Mouse (Mus musculus): Measurements from ENCODE around the gene Zfp27. TPM values are rescaled to one million over a fixed set of nuclear protein-coding genes. Genes with fewer than 3 reads are reported as not detected.

The Zfp27 gene
- polyA plus RNA-seq, 1 experiment from 2014 or later, result 3.2 TPM

DNA sequence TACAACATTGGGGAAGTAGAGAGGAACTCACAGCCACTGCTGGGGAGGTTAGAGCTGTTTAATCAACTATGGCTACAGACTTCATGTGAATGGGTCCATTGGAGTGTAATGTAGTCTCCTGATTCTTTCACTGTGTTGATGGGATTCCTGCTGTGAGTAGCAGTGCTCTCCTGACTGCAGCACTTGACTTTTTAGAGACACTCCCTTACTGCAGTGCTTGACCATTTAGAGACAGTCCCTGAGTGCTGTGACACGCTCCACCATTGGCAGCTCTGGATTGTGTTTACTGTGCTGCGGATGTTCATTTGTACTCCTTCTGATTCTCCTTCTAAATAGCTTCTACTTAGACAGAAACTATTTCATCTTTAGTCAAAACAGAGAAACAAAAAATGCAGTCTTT is 36.4 kb upstream of the Zfp27 start:
- Histone ChIP-seq H3K4me3 (ENCODE audit: low read depth, low read length) (no peak overlapping the region), H3K4me1 (replicated peaks; ENCODE audit: control insufficient read depth, insufficient read depth, low read length) (no peaks in the 10 kb centered on the region), H3K27ac (ENCODE audit: low read depth, low read length) (no peak overlapping the region), H3K27me3 (replicated peaks; ENCODE audit: control insufficient read depth, insufficient read depth, low read length) (no peaks in the 10 kb centered on the region), H3K9ac (ENCODE audit: low read depth, low read length) (no peak overlapping the region), H3K9me3 (ENCODE audit: control insufficient read depth) (no peaks in the 10 kb centered on the region), H3K36me3 (ENCODE audit: control insufficient read depth, insufficient read depth) (peaks cover 6% of the 10 kb centered on the region; the same call in 1 of the 2 replicates), H3K4me2 (replicated peaks; ENCODE audit: low read depth) (no peak overlapping the region)
- WGBS, result 62% methylated on average over 2 of the region's 2 CpGs
- no peak for TF ChIP-seq CTCF (IDR thresholded peaks at IDR 0.05; ENCODE audit: low read depth)
- ATAC-seq, result no peak

DNA sequence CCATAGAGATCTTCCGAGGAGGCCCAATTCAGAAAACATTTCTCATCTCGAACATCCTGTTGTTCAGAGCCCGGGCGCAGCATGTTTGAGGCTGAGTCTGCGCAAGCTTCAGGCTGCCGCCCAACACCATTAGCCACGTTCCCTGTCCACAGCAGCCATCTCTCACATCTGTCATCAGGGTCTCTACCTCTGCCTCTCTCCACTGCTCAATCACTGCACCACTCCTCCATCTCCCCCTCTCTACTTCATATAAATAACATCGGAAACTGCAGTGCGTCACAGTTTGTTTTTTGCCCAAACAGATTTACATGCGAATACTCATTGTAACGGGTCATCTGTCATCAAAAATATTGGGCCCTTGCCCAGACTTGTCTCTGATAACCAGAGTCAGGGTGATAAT is 34.7 kb upstream of the Zfp27 start:
- WGBS, result 90% methylated on average over 11 of the region's 11 CpGs
- TF ChIP-seq CTCF (IDR thresholded peaks at IDR 0.05; ENCODE audit: low read depth), result no peak

DNA sequence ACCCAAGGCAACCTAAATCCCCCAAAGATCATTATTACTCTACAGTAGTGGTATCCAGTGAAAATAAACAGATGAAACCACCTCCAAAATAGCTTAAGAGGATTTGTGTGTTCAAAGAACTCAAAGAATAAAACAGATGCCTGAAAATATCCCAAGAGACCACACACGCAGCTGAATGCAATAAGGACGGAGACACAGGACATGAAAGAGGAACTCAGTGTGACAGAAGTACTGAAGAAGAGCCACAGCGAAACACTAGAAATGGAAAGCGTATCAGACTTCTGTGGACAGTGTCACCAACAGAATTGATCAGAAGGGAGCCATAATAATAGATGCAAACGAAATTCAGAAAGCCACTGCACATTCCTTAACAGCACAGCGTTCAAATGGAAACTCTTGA is 32.5 kb upstream of the Zfp27 start:
- ATAC-seq, result no peak
- TF ChIP-seq CTCF (IDR thresholded peaks at IDR 0.05; ENCODE audit: low read depth), result no peak
- Histone ChIP-seq H3K4me2 (replicated peaks; ENCODE audit: low read depth) (no peak overlapping the region), H3K27ac (ENCODE audit: low read depth, low read length) (no peak overlapping the region), H3K27me3 (replicated peaks; ENCODE audit: control insufficient read depth, insufficient read depth, low read length) (no peaks in the 10 kb centered on the region), H3K9me3 (ENCODE audit: control insufficient read depth) (no peaks in the 10 kb centered on the region), H3K4me1 (replicated peaks; ENCODE audit: control insufficient read depth, insufficient read depth, low read length) (no peaks in the 10 kb centered on the region), H3K36me3 (ENCODE audit: control insufficient read depth, insufficient read depth) (peaks cover 24% of the 10 kb centered on the region), H3K9ac (ENCODE audit: low read depth, low read length) (no peak overlapping the region), H3K4me3 (ENCODE audit: low read depth, low read length) (no peak overlapping the region)
- 87% methylated on average over 6 of the region's 6 CpGs for WGBS

More for the DNA sequence above, 34.7 kb upstream of the Zfp27 start:
- H3K36me3 ChIP-seq (ENCODE audit: control insufficient read depth, insufficient read depth), result peaks cover 6% of the 10 kb centered on the region; the same call in 1 of the 2 replicates
- H3K27ac ChIP-seq (ENCODE audit: low read depth, low read length), result no peak overlapping the region
- no peak overlapping the region for H3K4me3 ChIP-seq (ENCODE audit: low read depth, low read length)
- H3K9me3 ChIP-seq (ENCODE audit: control insufficient read depth), result no peaks in the 10 kb centered on the region
- no peak overlapping the region for H3K9ac ChIP-seq (ENCODE audit: low read depth, low read length)
- H3K27me3 ChIP-seq (replicated peaks; ENCODE audit: control insufficient read depth, insufficient read depth, low read length), result no peaks in the 10 kb centered on the region
- no peak for ATAC-seq
- no peaks in the 10 kb centered on the region for H3K4me1 ChIP-seq (replicated peaks; ENCODE audit: control insufficient read depth, insufficient read depth, low read length)
- H3K4me2 ChIP-seq (replicated peaks; ENCODE audit: low read depth), result no peak overlapping the region

DNA sequence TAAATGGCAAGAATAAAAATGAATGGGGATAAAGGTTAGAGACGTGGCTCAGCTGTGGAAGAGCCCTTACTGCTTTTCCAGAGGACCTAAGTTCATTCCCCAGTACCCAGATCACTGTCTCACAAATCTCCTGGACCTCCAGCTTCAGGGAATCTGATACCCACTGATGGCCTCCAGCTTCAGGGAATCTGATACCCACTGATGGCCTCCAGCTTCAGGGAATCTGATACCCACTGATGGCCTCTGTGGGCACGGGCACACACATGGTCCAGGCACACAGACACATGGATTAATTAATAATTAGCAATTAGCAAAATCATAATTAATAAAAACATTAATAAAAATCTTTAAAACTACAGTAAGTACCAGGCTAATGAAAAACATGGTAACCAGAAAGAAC is 16.4 kb upstream of the Zfp27 start:
- no peaks in the 10 kb centered on the region for H3K9me3 ChIP-seq (ENCODE audit: control insufficient read depth)
- H3K27me3 ChIP-seq (replicated peaks; ENCODE audit: control insufficient read depth, insufficient read depth, low read length), result no peaks in the 10 kb centered on the region
- no peaks in the 10 kb centered on the region for H3K4me1 ChIP-seq (replicated peaks; ENCODE audit: control insufficient read depth, insufficient read depth, low read length)
- H3K27ac ChIP-seq (ENCODE audit: low read depth, low read length), result no peak overlapping the region
- H3K9ac ChIP-seq (ENCODE audit: low read depth, low read length), result no peak overlapping the region
- 68% methylated on average over 2 of the region's 2 CpGs for WGBS
- no peaks in the 10 kb centered on the region for H3K36me3 ChIP-seq (ENCODE audit: control insufficient read depth, insufficient read depth)
- H3K4me3 ChIP-seq (ENCODE audit: low read depth, low read length), result no peak overlapping the region
- H3K4me2 ChIP-seq (replicated peaks; ENCODE audit: low read depth), result no peak overlapping the region
- no peak for TF ChIP-seq CTCF (IDR thresholded peaks at IDR 0.05; ENCODE audit: low read depth)
- no peak for ATAC-seq

DNA sequence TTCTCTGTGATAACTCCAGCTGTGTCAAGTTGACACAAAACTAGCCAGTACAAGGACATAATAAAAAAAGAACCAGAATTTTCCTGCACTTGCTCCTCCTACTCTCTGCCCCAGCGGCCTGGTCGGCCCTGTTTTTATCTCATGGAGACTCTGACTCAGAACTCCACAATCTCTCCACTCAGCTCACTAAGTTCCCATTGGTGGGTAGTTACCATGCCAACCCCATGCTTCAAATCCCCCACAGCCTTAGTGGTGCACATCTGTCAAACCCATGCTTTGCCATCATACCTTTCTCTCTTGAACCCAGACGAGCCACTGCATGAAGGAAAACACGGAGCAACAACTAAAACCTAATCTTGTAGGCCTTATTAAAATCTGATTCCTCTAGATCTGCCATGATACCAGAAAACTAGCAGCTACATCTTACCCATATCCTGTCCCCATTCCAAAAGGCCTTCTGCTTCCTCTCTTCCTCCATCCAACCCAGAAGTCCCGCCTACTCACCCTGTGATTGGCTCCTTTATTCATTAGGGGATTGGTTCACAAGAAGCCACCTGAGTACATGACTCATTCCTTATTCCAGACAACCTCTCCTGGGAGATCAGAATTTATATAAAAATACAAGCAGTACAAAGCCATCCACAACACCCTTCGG is 15.2 kb upstream of the Zfp27 start:
- Histone ChIP-seq H3K27me3 (replicated peaks; ENCODE audit: control insufficient read depth, insufficient read depth, low read length) (no peaks in the 10 kb centered on the region), H3K27ac (ENCODE audit: low read depth, low read length) (no peak overlapping the region), H3K4me2 (replicated peaks; ENCODE audit: low read depth) (no peak overlapping the region), H3K36me3 (ENCODE audit: control insufficient read depth, insufficient read depth) (no peaks in the 10 kb centered on the region), H3K4me1 (replicated peaks; ENCODE audit: control insufficient read depth, insufficient read depth, low read length) (no peaks in the 10 kb centered on the region), H3K4me3 (ENCODE audit: low read depth, low read length) (no peak overlapping the region), H3K9ac (ENCODE audit: low read depth, low read length) (no peak overlapping the region), H3K9me3 (ENCODE audit: control insufficient read depth) (no peaks in the 10 kb centered on the region)
- ATAC-seq, result no peak
- 73% methylated on average over 6 of the region's 6 CpGs for WGBS
- no peak for TF ChIP-seq CTCF (IDR thresholded peaks at IDR 0.05; ENCODE audit: low read depth)

DNA sequence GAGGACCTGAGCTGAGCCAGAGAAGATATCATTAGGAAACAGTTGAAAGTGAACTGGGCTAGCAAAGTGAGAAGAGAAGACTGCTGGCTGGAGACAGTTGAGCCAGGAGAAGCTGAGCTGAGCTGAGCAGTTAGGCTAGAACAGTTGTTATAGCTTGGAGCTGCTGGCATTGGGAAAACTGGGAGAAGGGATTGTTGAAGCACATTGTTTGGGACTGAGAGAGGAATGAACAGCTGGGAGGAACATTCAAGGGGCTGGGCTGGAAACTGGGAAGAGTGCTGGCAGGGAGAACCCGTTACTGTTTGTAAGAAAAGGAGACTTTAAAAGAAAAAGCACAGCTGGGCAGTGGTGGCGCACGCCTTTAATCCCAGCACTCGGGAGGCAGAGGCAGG is 11.7 kb upstream of the Zfp27 start:
- ATAC-seq, result no peak
- 84% methylated on average over 4 of the region's 4 CpGs for WGBS
- Histone ChIP-seq H3K9me3 (ENCODE audit: control insufficient read depth) (no peaks in the 10 kb centered on the region), H3K4me3 (ENCODE audit: low read depth, low read length) (no peak overlapping the region), H3K27me3 (replicated peaks; ENCODE audit: control insufficient read depth, insufficient read depth, low read length) (no peaks in the 10 kb centered on the region), H3K36me3 (ENCODE audit: control insufficient read depth, insufficient read depth) (peaks cover 27% of the 10 kb centered on the region), H3K4me2 (replicated peaks; ENCODE audit: low read depth) (no peak overlapping the region), H3K9ac (ENCODE audit: low read depth, low read length) (no peak overlapping the region), H3K27ac (ENCODE audit: low read depth, low read length) (no peak overlapping the region), H3K4me1 (replicated peaks; ENCODE audit: control insufficient read depth, insufficient read depth, low read length) (no peaks in the 10 kb centered on the region)
- TF ChIP-seq CTCF (IDR thresholded peaks at IDR 0.05; ENCODE audit: low read depth), result no peak
